Comparison of ENCODE assay signal across 8 mouse cellular contexts in the genomic region with DNA sequence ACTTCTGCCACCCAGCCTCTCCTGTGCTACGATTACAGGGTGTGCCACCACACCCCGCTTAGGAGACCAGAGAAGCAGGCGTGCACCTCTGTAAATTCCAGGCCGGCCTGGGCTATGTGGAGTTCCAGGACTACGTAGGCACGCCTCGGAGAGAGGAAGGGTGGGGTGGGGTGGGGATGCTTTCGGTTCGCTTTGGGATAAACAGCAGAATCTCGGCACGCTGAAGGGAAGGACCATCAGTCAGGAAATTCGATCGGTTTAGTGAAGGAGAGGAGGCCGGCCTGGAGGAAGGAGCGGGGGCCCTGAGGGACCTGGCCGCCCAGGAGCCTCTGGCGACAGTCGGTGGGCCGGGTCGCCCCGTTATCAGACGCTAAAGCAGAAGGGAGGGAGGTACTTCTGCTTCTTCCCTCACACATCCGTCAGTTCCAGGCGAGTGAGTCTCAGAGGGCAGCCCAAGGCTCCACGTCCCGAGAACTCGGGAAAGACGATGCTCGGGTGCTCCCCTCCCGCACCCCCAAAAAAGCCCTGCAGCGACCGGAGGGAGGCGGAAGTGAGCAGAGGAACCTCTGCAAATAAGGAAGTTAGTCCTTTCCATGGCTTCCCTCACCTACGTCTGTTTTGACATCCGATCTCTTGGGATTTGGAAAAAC. TPM values are rescaled to one million over a fixed set of nuclear protein-coding genes. Genes with fewer than 3 reads are reported as not detected.
DNase-seq lines count a peak whose midpoint lies in the region; ATAC-seq and TF ChIP-seq lines count a peak whose summit lies in the region.

No protein-coding gene starts in this region.

- H3K4me3 ChIP-seq in C2C12 (ENCODE audit: insufficient read depth, poor library complexity, severe bottlenecking) (peak overlapping the region; percentile 60), myocyte (peak overlapping the region; percentile 49)
- peak overlapping the region; percentile 70 for H3K4me3 ChIP-seq in heart, embryonic 12.5 days
- peak overlapping the region; percentile 78 for H3K4me3 ChIP-seq in liver, embryonic 11.5 days (ENCODE audit: low read depth, low read length)
- H3K4me3 ChIP-seq in stomach, embryonic 14.5 days (ENCODE audit: low read depth, low read length), result peak overlapping the region; percentile 65

- TF ChIP-seq CTCF in C2C12 (IDR thresholded peaks at IDR 0.05; ENCODE audit: control insufficient read depth, insufficient read depth, insufficient read length), result no peak

- peak; percentile 42 for TF ChIP-seq POLR2A in myocyte (IDR thresholded peaks at IDR 0.05; ENCODE audit: insufficient read length, low read depth)

- H3K27me3 ChIP-seq in C2C12 (ENCODE audit: control insufficient read depth, insufficient read depth, insufficient read length), result no peaks in the 10 kb centered on the region
- H3K27me3 ChIP-seq in heart, embryonic 12.5 days (replicated peaks), result no peaks in the 10 kb centered on the region
- no peaks in the 10 kb centered on the region for H3K27me3 ChIP-seq in liver, embryonic 11.5 days (replicated peaks; ENCODE audit: control insufficient read depth, insufficient read depth, low read length)
- H3K27me3 ChIP-seq in myocyte (ENCODE audit: control insufficient read depth, insufficient read depth, insufficient read length), result no peaks in the 10 kb centered on the region
- H3K27me3 ChIP-seq in stomach, embryonic 14.5 days (ENCODE audit: control insufficient read depth, insufficient read depth, low read length), result no peaks in the 10 kb centered on the region

- peak overlapping the region; percentile 80 for H3ac ChIP-seq in C2C12 (ENCODE audit: control insufficient read depth, insufficient read length, low read depth)
- peak overlapping the region; percentile 71 for H3ac ChIP-seq in myocyte (ENCODE audit: control insufficient read depth, insufficient read length)

- DNase-seq in brain, adult 2 months (ENCODE audit: low read depth, low spot score), result peak; percentile 91
- peak; percentile 89 for DNase-seq in kidney, postnatal 10 days
- DNase-seq in liver, embryonic 11.5 days (ENCODE audit: low spot score), result peak; percentile 76

- H3K79me3 ChIP-seq in C2C12 (ENCODE audit: low read depth), result no peaks in the 10 kb centered on the region

- H3K9me3 ChIP-seq in heart, embryonic 12.5 days (replicated peaks), result no peaks in the 10 kb centered on the region
- H3K9me3 ChIP-seq in liver, embryonic 11.5 days (ENCODE audit: control insufficient read depth, low read length), result no peaks in the 10 kb centered on the region
- H3K9me3 ChIP-seq in stomach, embryonic 14.5 days (ENCODE audit: control insufficient read depth, low read depth, low read length), result no peaks in the 10 kb centered on the region

- ATAC-seq in erythroblast, adult 5-6 weeks (replicated peaks; ENCODE audit: low FRiP score, poor library complexity, severe bottlenecking), result peak; percentile 82
- peak; percentile 90 for ATAC-seq in heart, embryonic 12.5 days (ENCODE audit: insufficient number of reproducible peaks, low FRiP score)
- peak; percentile 82 for ATAC-seq in liver, embryonic 11.5 days (replicated peaks; ENCODE audit: low FRiP score)
- ATAC-seq in stomach, embryonic 14.5 days (ENCODE audit: insufficient number of reproducible peaks, insufficient read depth, low FRiP score, low read depth), result peak; percentile 92

- peaks cover 9% of the 10 kb centered on the region for H3K36me3 ChIP-seq in C2C12 (ENCODE audit: control insufficient read depth, insufficient read depth)
- H3K36me3 ChIP-seq in heart, embryonic 12.5 days, result peaks cover 15% of the 10 kb centered on the region
- H3K36me3 ChIP-seq in liver, embryonic 11.5 days (ENCODE audit: control insufficient read depth, insufficient read depth, low read length), result no peaks in the 10 kb centered on the region
- H3K36me3 ChIP-seq in myocyte (ENCODE audit: control insufficient read depth, insufficient read depth), result peaks cover 11% of the 10 kb centered on the region
- H3K36me3 ChIP-seq in stomach, embryonic 14.5 days (ENCODE audit: control insufficient read depth, insufficient read depth, low read length), result peaks cover 6% of the 10 kb centered on the region

- H3K4me1 ChIP-seq in heart, embryonic 12.5 days (replicated peaks), result peaks cover 6% of the 10 kb centered on the region; the same call in 1 of the 2 replicates
- no peaks in the 10 kb centered on the region for H3K4me1 ChIP-seq in liver, embryonic 11.5 days (replicated peaks; ENCODE audit: control insufficient read depth, insufficient read depth, low read length)
- H3K4me1 ChIP-seq in stomach, embryonic 14.5 days (ENCODE audit: control insufficient read depth, insufficient read depth, low read length), result 0 out of 2 replicates have a peak, but pooled peaks cover 4% of the 10 kb centered on the region

- H3K27ac ChIP-seq in heart, embryonic 12.5 days (ENCODE audit: poor library complexity, severe bottlenecking), result peak overlapping the region; percentile 95
- H3K27ac ChIP-seq in liver, embryonic 11.5 days (ENCODE audit: low read depth, low read length), result peak overlapping the region; percentile 90
- peak overlapping the region; percentile 98 for H3K27ac ChIP-seq in stomach, embryonic 14.5 days (ENCODE audit: low read length)

- under 1% methylated on average over 35 of the region's 35 CpGs for WGBS in heart, embryonic 12.5 days
- WGBS in liver, embryonic 11.5 days, result under 1% methylated on average over 35 of the region's 35 CpGs
- under 1% methylated on average over 35 of the region's 35 CpGs for WGBS in stomach, embryonic 14.5 days

- H3K9ac ChIP-seq in heart, embryonic 12.5 days, result peak overlapping the region; percentile 79
- H3K9ac ChIP-seq in liver, embryonic 11.5 days (ENCODE audit: low read depth, low read length), result peak overlapping the region; percentile 84
- peak overlapping the region; percentile 57 for H3K9ac ChIP-seq in stomach, embryonic 14.5 days (replicated peaks; ENCODE audit: low read depth, low read length)

- H3K79me2 ChIP-seq in C2C12 (ENCODE audit: control insufficient read depth, insufficient read depth) (no peaks in the 10 kb centered on the region), myocyte (ENCODE audit: control insufficient read depth, insufficient read depth) (no peaks in the 10 kb centered on the region)

- peak overlapping the region; percentile 67 for H3K4me2 ChIP-seq in heart, embryonic 12.5 days
- peak overlapping the region; percentile 67 for H3K4me2 ChIP-seq in liver, embryonic 11.5 days
- H3K4me2 ChIP-seq in myocyte (ENCODE audit: low read depth), result peak overlapping the region; percentile 89
- H3K4me2 ChIP-seq in stomach, embryonic 14.5 days (replicated peaks; ENCODE audit: low read depth, low read length), result peak overlapping the region; percentile 29

TF ChIP-seq in C2C12, 6 proteins besides CTCF, POLR2A, EP300 and RAD21:
- TF ChIP-seq FOSL1 (IDR thresholded peaks at IDR 0.05; ENCODE audit: insufficient read depth, low read length, poor library complexity, severe bottlenecking), result no peak
- no peak for TF ChIP-seq MAX (IDR thresholded peaks at IDR 0.05)
- no peak for TF ChIP-seq USF1 (IDR thresholded peaks at IDR 0.05; ENCODE audit: low read depth)
- no peak for TF ChIP-seq MYOD1 (IDR thresholded peaks at IDR 0.05; ENCODE audit: control insufficient read depth, insufficient read length, low read depth)
- no peak for TF ChIP-seq CEBPB (IDR thresholded peaks at IDR 0.05; ENCODE audit: low read depth)
- TF ChIP-seq MYOG (IDR thresholded peaks at IDR 0.05; ENCODE audit: control insufficient read depth, extremely low read depth, insufficient read length), result no peak

TF ChIP-seq in myocyte, 11 proteins besides CTCF, POLR2A, EP300 and RAD21:
- TF ChIP-seq MAX (IDR thresholded peaks at IDR 0.05; ENCODE audit: low read depth), result no peak
- TF ChIP-seq POLR2AphosphoS2 (IDR thresholded peaks at IDR 0.05; ENCODE audit: insufficient read length, low read depth), result peak; percentile 52
- TF ChIP-seq TCF12 (IDR thresholded peaks at IDR 0.05; ENCODE audit: insufficient read depth, poor library complexity, severe bottlenecking), result no peak
- TF ChIP-seq SRF (IDR thresholded peaks at IDR 0.05; ENCODE audit: control insufficient read depth, insufficient read length, low read depth), result peak; percentile 88

RNA-seq across cellular contexts. Expression of a gene that starts 6.2 kb away (rescaled TPM):
- polyA plus RNA-seq in C2C12 (2012; fragmentation: generic; extraction: Trizol), result 270 TPM
- total RNA-seq in erythroblast, adult 5-6 weeks (2015; ENCODE audit: low replicate concordance), result 105 and 133 TPM in 2 replicates
- 67.8 and 119 TPM in 2 replicates for total RNA-seq in erythroblast, adult 5-6 weeks (2017; ENCODE audit: low replicate concordance)
- 421 and 431 TPM in 2 replicates for polyA plus RNA-seq in heart, embryonic 12.5 days (2016; fragmentation: Nextera tagmentation; extraction: Ambion mirVana)
- 602 and 638 TPM in 2 replicates for polyA plus RNA-seq in liver, embryonic 11.5 days (2014; fragmentation: Nextera tagmentation; extraction: Ambion mirVana)
- 210 TPM for polyA plus RNA-seq in myocyte (2012; fragmentation: generic; extraction: Trizol)
- 587 and 595 TPM in 2 replicates for polyA plus RNA-seq in stomach, embryonic 14.5 days (2014; fragmentation: Nextera tagmentation; extraction: Ambion mirVana)

RNA-seq across cellular contexts. Expression of a gene that starts 30.6 kb away (rescaled TPM):
- polyA plus RNA-seq in C2C12 (2012; fragmentation: generic; extraction: Trizol) (110 TPM), myocyte (2012; fragmentation: generic; extraction: Trizol) (123 TPM)
- total RNA-seq in erythroblast, adult 5-6 weeks (2015; ENCODE audit: low replicate concordance), result 40.3 and 76.7 TPM in 2 replicates
- 29.5 and 39.3 TPM in 2 replicates for total RNA-seq in erythroblast, adult 5-6 weeks (2017; ENCODE audit: low replicate concordance)
- 196 and 197 TPM in 2 replicates for polyA plus RNA-seq in heart, embryonic 12.5 days (2016; fragmentation: Nextera tagmentation; extraction: Ambion mirVana)
- 197 and 201 TPM in 2 replicates for polyA plus RNA-seq in liver, embryonic 11.5 days (2014; fragmentation: Nextera tagmentation; extraction: Ambion mirVana)
- polyA plus RNA-seq in stomach, embryonic 14.5 days (2014; fragmentation: Nextera tagmentation; extraction: Ambion mirVana), result 226 and 257 TPM in 2 replicates

RNA-seq across cellular contexts. Expression of a gene that starts 47.5 kb away (rescaled TPM):
- 2.0 TPM for polyA plus RNA-seq in C2C12 (2012; fragmentation: generic; extraction: Trizol)
- total RNA-seq in erythroblast, adult 5-6 weeks (2015; ENCODE audit: low replicate concordance), result 17.9 and 21.3 TPM in 2 replicates
- total RNA-seq in erythroblast, adult 5-6 weeks (2017; ENCODE audit: low replicate concordance), result 41.5 and 57.6 TPM in 2 replicates
- 24.0 and 25.3 TPM in 2 replicates for polyA plus RNA-seq in heart, embryonic 12.5 days (2016; fragmentation: Nextera tagmentation; extraction: Ambion mirVana)
- 31.6 and 32.5 TPM in 2 replicates for polyA plus RNA-seq in liver, embryonic 11.5 days (2014; fragmentation: Nextera tagmentation; extraction: Ambion mirVana)
- 1.7 TPM for polyA plus RNA-seq in myocyte (2012; fragmentation: generic; extraction: Trizol)
- polyA plus RNA-seq in stomach, embryonic 14.5 days (2014; fragmentation: Nextera tagmentation; extraction: Ambion mirVana), result 40.7 and 43.4 TPM in 2 replicates

Comparison
In these comparisons a context has a peak if more than half of its experiments do, and no peak if none do; other contexts are left out.
1. Peak in every context shown above with its lines: DNase-seq, ATAC-seq, H3K4me3 ChIP-seq and H3K27ac ChIP-seq.
2. H3K4me2 ChIP-seq: peak in every context shown above with its lines; median percentile 89 in myocyte; 67 in heart, embryonic 12.5 days; 67 in liver, embryonic 11.5 days; 29 in stomach, embryonic 14.5 days.